Mouse (Mus musculus) thymus, adult 2 months (tissue): ENCODE measurements around the gene Fam222b.

Experiments used
- CTCF ChIP-seq: fragments of 200-500 bp; IDR thresholded peaks from 2 replicates; pipeline ENCODE4 v1.5.1; 2012; ENCODE audit warnings: mild to moderate bottlenecking, control low read depth, low read length, moderate library complexity, borderline replicate concordance; ENCODE audit not compliant: control insufficient read depth, poor library complexity, insufficient read depth; ENCODE audit errors: extremely low read depth
- POLR2A ChIP-seq: fragments of 200-500 bp; IDR thresholded peaks from 2 replicates; pipeline ENCODE4 v1.6.1; 2012; ENCODE audit warnings: mild to moderate bottlenecking, low read length, control low read depth, moderate library complexity; ENCODE audit not compliant: control insufficient read depth, poor library complexity, insufficient read depth; ENCODE audit errors: extremely low read depth

DNA sequence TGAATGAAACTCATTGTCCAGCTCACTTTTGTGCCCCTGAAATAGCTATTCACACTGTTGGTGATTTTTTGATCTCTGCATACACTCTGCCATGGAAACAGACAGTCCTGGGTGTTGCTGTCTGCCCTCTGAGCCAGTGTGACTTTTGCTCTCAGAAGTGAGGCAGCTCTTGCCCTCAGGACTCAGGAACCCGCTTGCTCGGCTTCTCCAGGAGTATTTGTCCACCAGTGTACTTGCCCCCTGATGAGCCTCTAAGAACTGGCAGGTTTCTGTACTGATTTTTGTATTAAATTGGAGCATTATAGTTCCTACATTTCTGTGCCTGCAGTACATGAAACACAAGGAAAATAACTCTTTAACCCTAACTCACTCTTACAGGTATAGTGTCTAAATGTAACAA lies 49.1 kb downstream of the Fam222b start:
- TF ChIP-seq CTCF (no peak), POLR2A (no peak)
